Mouse (Mus musculus) adrenal gland, adult 2 months (tissue): ENCODE data around the gene Def8. TPM values are rescaled to one million over a fixed set of nuclear protein-coding genes. Genes with fewer than 3 reads are reported as not detected.

Experiments used
- DNase-seq: peaks from one replicate; pipeline ENCODE4 v3.0.0; 2021
- polyA plus RNA-seq: library from polyadenylated mRNA; depleted of rRNA; stranded (reverse); fragments of >200 nt; gene quantifications from 2 replicates; pipeline ENCODE4 v1.2.3, GENCODE M21; 2012; rRNA removed
- total RNA-seq, 2 experiments: library from RNA; stranded (reverse); gene quantifications; 2 replicates each; pipeline ENCODE4 v1.2.3; 2021

The Def8 gene
- total and polyA plus RNA-seq, 3 experiments: 24.6 to 31.7 (median 26.0) TPM

DNA sequence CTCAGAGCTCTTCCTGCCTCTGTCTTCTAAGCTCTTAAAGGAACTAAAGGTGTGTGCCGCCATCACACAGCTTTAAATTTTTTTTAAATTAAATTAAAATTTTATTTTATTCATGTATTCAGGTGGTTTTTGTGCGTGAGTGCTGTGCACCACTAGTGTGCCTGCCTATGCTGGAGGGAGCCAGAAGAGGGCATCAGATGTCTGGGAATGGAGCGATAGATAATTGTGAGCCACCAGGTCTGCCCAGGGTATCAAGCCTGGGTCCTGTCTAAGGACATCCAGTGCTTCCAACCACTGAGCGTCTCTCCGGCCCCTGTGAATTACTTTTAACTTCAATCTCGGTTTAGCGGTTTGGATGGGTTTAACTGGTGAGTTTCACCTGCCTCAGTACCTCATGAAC is 59.3 kb downstream of the Def8 start:
- no peak for DNase-seq

DNA sequence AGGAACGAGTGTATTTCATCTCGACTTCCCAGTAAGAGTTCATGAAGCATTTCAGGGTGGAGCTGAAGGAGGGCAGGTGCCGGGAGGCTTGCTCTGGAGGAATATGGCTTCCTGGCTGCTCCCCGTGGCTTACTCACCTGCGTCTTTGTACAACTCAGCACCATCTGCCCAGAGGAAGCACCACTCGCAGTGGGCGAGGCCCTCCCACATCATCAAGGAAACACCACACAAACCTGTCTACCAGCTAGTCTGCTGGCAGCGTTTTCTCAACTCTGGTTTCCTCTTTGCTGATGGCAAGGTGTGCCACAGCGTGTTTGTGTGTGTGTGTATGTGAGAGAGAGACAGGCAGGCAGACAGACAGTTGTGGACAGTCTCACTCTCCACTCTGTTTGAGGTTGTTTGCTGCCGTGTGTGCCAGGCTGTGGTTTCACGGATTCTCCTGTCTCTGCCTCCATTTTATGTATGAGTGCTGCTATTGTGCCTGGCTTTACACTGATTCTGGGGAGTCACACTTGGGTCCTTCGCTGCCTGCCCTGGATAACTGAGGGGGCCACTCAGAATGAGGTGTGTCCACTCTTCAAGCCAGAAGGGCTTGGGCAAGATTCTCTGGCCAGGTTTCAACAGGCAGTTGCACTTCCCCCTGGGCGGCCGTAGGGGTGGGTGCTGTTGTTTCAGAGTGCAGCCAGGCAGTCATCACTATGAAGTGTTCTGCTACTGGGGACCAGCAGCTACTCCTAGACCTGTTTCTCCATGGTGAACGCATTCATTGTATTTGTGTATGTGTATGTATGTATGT is 68.2 kb downstream of the Def8 start:
- no peak for DNase-seq

DNA sequence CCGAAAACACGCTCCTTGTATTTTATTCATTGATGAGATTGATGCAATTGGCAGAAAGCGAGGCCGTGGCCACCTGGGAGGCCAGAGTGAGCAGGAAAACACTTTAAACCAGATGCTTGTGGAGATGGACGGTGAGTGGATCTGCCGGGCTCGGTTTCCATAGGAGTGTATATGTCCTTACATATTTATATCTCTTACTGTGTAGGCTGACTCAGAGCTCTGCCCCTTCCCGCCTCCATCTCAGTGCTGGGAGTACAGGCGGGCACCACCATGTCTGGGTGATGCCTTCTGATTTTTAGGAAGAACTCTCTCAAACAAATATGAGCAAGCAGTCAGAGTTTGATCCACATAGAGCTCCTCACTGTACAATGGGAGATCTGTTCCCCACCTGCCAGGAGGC is 69.6 kb downstream of the Def8 start:
- DNase-seq: no peak

DNA sequence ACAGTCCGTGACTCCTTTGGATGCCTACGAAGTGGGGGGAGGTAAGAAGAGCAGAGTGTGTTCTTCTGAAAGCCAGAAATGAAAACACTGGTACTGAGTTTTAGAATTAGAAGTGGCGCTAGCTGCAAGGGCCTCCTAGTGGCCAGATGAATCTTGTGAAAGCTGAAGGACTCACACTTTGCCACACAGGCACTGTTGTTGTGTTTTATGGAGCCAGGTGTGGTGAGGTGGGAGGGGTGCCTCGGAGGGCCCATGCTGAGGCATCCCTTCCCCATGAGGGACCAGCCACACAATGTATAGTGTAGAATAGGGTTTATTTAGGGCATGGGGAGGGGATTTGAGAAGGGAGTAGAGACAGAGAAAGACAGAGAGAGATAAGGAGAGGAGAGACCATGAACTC is 74.4 kb downstream of the Def8 start:
- no peak for DNase-seq

DNA sequence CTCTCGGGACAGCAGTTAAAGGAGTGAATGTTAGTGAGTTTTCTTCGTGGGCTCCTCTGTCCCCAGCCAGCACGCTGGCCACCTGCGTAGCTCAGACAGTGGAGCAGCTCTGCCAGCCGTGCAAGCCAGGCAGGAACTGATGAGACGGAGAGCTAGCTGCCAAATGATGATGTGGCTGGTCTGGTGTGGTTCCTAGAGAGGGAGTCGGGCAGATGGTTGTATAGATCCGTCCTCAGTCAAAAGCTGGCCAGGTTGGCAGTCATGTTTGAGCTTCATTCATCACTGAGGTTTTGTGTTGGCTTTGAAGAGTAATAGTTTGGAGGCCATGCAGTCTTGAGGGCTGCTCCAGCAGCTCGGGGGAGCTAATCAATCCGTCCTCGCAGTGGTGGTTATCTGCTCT is 75.6 kb downstream of the Def8 start:
- DNase-seq: no peak

DNA sequence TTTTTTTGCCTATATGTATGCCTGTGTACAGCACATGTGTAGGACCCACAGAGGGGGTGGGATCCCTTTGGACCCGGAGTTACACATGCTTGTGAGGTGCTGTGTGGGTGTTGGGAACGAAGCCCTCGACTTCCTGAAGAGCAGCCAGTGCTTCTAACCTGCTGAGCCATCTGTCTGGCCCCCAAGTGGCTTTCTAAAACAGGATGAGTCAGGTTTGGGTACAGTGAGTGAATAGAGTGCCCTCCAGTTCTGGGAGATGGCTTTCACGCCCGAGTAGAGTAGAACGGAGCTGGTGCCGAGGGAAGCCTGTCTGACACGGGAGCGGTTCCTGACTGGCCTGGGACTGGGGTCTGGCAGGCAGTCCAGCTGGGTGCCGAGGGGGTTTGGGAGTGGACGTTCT is 76.2 kb downstream of the Def8 start:
- DNase-seq: no peak

DNA sequence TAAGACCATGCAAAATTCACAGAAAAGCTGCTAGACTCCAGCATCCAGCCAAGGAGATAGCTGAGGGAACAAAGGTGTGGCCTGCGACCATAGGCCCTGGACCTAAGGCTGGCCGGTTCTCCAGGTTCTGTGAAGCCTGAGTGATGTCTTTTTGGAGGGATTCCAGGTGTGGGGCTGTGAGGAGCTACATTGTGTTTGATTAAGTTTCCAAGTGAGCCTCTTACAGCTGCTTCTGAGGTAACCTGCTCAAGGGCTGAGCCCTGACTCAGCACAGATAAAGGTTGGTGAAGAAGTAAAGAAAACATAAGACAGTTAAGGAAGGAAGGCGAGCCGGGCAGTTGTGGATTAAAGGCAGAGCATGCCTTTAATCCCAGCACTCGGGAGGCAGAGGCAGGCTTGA is 78.9 kb downstream of the Def8 start:
- DNase-seq: no peak

DNA sequence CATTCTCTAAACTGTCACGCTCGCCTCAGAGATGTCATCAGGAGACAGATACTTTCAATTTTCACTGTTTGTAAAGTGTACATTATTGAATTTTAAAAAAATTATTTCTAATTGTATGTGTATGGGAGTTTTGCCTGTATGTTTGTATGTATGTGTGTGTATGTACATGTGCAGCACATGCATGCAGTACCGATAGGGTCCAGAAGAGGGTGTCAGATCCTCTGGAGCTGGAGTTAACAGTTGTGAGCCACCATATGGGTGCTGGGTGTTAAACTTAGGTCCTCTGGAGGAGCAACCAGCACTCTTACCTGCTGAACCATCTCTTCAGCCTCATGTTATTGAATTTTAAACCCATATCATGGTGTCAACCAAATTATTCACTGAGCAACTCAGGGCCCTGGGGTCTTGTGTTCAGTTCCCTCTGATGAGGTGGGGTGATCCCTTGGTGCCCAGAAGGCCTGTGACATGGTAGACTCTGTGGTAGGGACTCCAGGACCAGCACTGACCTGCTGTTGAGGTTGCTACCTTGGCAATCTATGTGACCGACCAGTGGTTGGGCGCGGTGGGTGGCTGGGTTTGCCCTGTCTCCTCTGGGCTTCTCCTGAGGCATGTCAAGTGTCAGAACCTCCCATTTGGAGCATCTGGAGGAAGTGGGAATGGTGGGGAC is 80.6 kb downstream of the Def8 start:
- no peak for DNase-seq

DNA sequence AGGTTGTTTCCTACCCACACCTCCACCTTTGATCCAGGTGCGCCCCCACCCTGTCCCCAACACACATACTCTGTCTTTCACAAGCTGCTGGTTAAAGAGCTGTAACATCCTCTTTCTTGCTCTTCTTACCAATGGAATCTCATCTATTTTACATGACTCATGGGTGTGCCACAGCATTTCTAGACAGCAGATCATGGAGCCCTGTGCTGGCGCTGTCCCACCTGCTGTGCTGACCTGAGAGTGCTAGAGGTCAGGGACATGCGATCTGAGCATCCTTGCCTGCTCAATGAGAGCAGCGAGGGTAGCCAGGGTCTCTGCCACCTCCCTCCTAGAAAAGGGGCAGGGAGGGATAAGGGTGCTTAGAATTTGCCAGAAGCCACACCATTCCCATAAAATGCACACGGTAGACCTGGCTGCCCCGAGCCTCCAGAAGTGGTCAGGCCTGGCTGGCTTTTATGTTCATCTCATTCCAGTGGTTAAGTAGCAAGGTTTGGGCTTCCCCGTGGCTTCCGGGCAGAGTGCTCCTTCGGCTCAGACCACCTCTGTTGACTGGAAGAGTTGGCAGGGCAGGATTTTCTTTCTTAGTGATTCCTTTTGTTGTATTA is 81.4 kb downstream of the Def8 start:
- no peak for DNase-seq

DNA sequence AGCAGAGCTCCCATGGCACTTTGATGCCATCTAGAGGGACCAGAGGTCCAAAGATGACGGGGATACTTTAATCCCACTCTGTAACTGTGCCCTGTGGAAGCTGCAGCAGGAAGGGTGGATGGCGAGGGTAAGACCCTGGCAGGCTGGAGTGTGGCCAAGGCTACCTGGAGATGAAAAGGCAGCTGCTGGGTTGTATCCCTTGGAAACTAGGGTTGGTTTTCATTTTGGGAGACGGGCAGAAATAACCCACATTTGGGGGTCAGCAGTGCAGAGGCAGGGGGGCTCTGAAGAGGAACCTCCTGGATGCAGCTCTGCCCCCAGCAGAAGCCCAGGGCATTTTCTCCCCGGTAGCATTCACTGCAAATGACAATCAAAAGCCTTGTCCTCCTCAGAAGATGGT is 81.9 kb downstream of the Def8 start:
- no peak for DNase-seq

DNA sequence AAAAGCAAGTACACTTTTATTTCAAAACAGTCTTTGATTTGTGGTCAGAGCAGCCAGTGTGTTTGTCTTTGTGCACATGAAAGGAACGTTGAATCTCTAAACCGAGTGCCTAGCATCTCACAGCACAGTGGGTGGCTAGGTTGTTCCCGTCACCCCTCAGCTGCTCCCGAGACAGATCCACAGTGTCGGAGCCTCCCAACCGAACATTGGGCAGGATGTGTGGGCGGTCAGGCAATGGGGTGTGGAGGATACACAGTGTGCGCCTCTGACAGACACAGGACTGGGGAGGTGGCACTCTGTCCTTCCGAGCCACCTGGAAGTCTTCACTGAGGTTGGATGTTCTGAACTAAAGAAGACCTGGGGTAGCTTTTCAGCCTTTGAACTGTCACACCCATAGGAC is 82.4 kb downstream of the Def8 start:
- no peak for DNase-seq

DNA sequence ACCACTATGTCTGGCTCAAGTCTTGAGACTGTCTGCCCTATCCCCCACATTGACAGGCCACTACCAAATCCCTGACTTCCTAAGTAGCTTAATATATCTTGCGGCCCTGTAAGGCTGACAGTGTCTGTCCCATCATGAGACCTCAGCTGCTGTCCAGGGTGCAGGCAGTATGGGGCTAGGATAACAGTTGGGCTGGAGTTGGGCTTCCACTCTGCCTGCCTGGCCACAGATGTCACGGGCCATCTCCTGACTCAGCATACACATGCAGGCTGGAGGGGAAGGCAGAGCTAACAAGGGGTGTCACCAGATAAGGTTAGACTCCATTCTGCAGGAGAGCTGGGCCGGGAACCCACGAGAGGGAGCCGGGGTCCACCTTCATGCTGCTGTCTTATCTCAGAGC is 83.8 kb downstream of the Def8 start:
- DNase-seq: no peak

DNA sequence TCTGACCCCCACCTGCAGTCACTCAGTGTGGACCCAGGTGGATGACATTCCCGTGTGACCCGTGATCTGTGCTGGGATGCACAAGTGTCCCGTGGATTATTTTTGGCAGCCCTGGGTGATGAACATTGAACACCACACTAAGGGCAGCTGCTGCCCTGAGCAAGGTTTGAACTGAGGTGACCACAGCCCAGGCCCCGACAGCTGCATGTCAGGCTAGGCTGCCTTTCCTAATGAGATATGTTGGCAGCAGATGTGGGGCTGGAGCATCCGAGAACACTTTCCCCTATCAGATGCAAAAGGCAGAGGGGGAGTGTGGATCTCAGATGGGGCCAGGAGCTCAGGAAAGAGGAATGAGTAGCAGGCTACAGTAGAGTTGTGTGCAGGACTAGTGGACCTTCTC is 87.5 kb downstream of the Def8 start:
- DNase-seq: no peak

Other genes with a start within 250 kb of the Def8 start
- gene Dpep1, start 237.3 kb upstream of the Def8 start, total RNA-seq: 10 to 100 TPM; 52.8 to 57.4 TPM
- gene Dpep1, start 237.3 kb upstream of the Def8 start, polyA plus RNA-seq: 50.3 and 62.4 TPM in 2 replicates
- 100 to 1,000 TPM; 104 to 107 TPM for gene Chmp1a, start 210.8 kb upstream of the Def8 start, total RNA-seq
- 102 and 105 TPM in 2 replicates for gene Chmp1a, start 210.8 kb upstream of the Def8 start, polyA plus RNA-seq
- gene Spata33, start 210.7 kb upstream of the Def8 start, total RNA-seq: 1 to 10 TPM; 1.0 to 6.9 TPM
- gene Spata33, start 210.7 kb upstream of the Def8 start, polyA plus RNA-seq: 0.70 and 0.71 TPM in 2 replicates
- 10 to 100 TPM; 51.0 to 53.6 TPM for gene Cdk10, start 198.7 kb upstream of the Def8 start, total RNA-seq
- 63.8 and 67.8 TPM in 2 replicates for gene Cdk10, start 198.7 kb upstream of the Def8 start, polyA plus RNA-seq
- 10 to 100 TPM; 12.3 to 15.6 TPM for gene Spata2l, start 187.3 kb upstream of the Def8 start, total RNA-seq
- gene Spata2l, start 187.3 kb upstream of the Def8 start, polyA plus RNA-seq: 37.1 and 62.5 TPM in 2 replicates
- 10 to 100 TPM; 19.8 to 21.5 TPM for gene Zfp276, start 169.3 kb upstream of the Def8 start, total RNA-seq
- gene Zfp276, start 169.3 kb upstream of the Def8 start, polyA plus RNA-seq: 45.0 and 45.6 TPM in 2 replicates
- gene Vps9d1, start 169.2 kb upstream of the Def8 start, total RNA-seq: 10 to 100 TPM; 29.4 to 34.0 TPM
- 161 and 188 TPM in 2 replicates for gene Vps9d1, start 169.2 kb upstream of the Def8 start, polyA plus RNA-seq
- 1 to 10 TPM; 3.6 to 7.2 TPM for gene Fanca, start 105.0 kb upstream of the Def8 start, total RNA-seq
- gene Fanca, start 105.0 kb upstream of the Def8 start, polyA plus RNA-seq: 8.1 and 10.2 TPM in 2 replicates
- 1 to 10 TPM; 1.4 to 2.6 TPM for gene Spire2, start 90.8 kb upstream of the Def8 start, total RNA-seq
- 0.93 and 3.0 TPM in 2 replicates for gene Spire2, start 90.8 kb upstream of the Def8 start, polyA plus RNA-seq
- 100 to 1,000 TPM; 230 to 235 TPM for gene Tcf25, start 49.8 kb upstream of the Def8 start, total RNA-seq
- gene Tcf25, start 49.8 kb upstream of the Def8 start, polyA plus RNA-seq: 151 and 158 TPM in 2 replicates
- not detected for gene Mc1r, start 16.4 kb upstream of the Def8 start, total RNA-seq
- gene Mc1r, start 16.4 kb upstream of the Def8 start, polyA plus RNA-seq: not detected in 2 replicates
- 1 to 10 TPM; 2.4 to 8.3 TPM for gene Tubb3, start 12.1 kb upstream of the Def8 start, total RNA-seq
- 3.8 and 21.1 TPM in 2 replicates for gene Tubb3, start 12.1 kb upstream of the Def8 start, polyA plus RNA-seq
- gene Afg3l1, start 54.4 kb downstream of the Def8 start, total RNA-seq: 10 to 100 TPM; 44.0 to 73.7 TPM
- 23.2 and 25.2 TPM in 2 replicates for gene Afg3l1, start 54.4 kb downstream of the Def8 start, polyA plus RNA-seq
- gene Dbndd1, start 91.9 kb downstream of the Def8 start, total RNA-seq: under 1 TPM; 0.37 to 0.73 TPM
- 1.0 and 1.1 TPM in 2 replicates for gene Dbndd1, start 91.9 kb downstream of the Def8 start, polyA plus RNA-seq
- gene Gas8, start 95.3 kb downstream of the Def8 start, total RNA-seq: 10 to 100 TPM; 11.6 to 14.5 TPM
- 5.1 and 6.6 TPM in 2 replicates for gene Gas8, start 95.3 kb downstream of the Def8 start, polyA plus RNA-seq
- 10 to 100 TPM; 31.7 to 43.0 TPM for gene Rhou, start 230.4 kb downstream of the Def8 start, total RNA-seq
- 12.3 and 13.6 TPM in 2 replicates for gene Rhou, start 230.4 kb downstream of the Def8 start, polyA plus RNA-seq